Mouse (Mus musculus) lung, embryonic 16.5 days (tissue): ENCODE measurements at regions not wholly inside any gene's neighbourhood (a gene's known extent, or its start where the extent isn't known, plus 50 kb on each side); places are given as distances from the start of the nearest gene placed in this dataset.

Source experiments
- ATAC-seq: fragments of 200-750 bp; cut with Nextera tagmentation; 2 replicates; pipeline ENCODE4 v1.8.0; 2017; ENCODE audit warnings: low read depth, mild to moderate bottlenecking, moderate library complexity
- H3K27ac ChIP-seq: fragments of 300-500 bp; sonication (generic); 2 replicates; pipeline ENCODE4 v1.5.1; 2014; ENCODE audit warnings: mild to moderate bottlenecking, control low read depth, low read length
- H3K27me3 ChIP-seq: fragments of 300-500 bp; sonication (generic); 2 replicates; pipeline ENCODE4 v1.6.1; 2014; ENCODE audit warnings: low read depth, low read length, mixed read lengths; ENCODE audit not compliant: control insufficient read depth, insufficient read depth
- H3K36me3 ChIP-seq: fragments of 300-500 bp; sonication (generic); 2 replicates; pipeline ENCODE4 v1.6.1; 2014; ENCODE audit warnings: low read length; ENCODE audit not compliant: control insufficient read depth, insufficient read depth
- H3K4me1 ChIP-seq: fragments of 300-500 bp; sonication (generic); replicated peaks from 2 replicates; pipeline ENCODE4 v1.6.1; 2014; ENCODE audit warnings: low read length, mixed read lengths; ENCODE audit not compliant: control insufficient read depth, insufficient read depth
- H3K4me2 ChIP-seq: fragments of 300-500 bp; sonication (generic); 2 replicates; pipeline ENCODE4 v1.6.1; 2014; ENCODE audit warnings: low read depth, low read length, control low read depth
- H3K4me3 ChIP-seq: fragments of 300-500 bp; sonication (generic); 2 replicates; pipeline ENCODE4 v1.5.1; 2014; ENCODE audit warnings: mild to moderate bottlenecking, low read length, control low read depth
- H3K9ac ChIP-seq: fragments of 300-500 bp; sonication (generic); 2 replicates; pipeline ENCODE4 v1.6.1; 2014; ENCODE audit warnings: low read length, control low read depth
- H3K9me3 ChIP-seq: fragments of 300-500 bp; sonication (generic); 2 replicates; pipeline ENCODE4 v1.6.1; 2016; ENCODE audit warnings: low read length; ENCODE audit not compliant: control insufficient read depth
- WGBS: fragments of 180-500 bp; shearing (Covaris S2); extraction: QIAGEN DNeasy Blood & Tissue Kit; methylation state at CpG from one replicate; pipeline ENCODE4 v1.1.7; 2014; 5-methylcytosine and 5-hydroxymethylcytosine counted together

- Histone ChIP-seq H3K4me3 (no peak overlapping the region), H3K9me3 (no peaks in the 10 kb centered on the region)
- WGBS: 64% methylated on average over 4 of the region's 4 CpGs
Measured at GRCm38 (mm10) chr2:117422756-117423155, 80.0 kb upstream of the Rasgrp1 start.

GRCm38 (mm10) chr2:117429205-117429604 is 86.4 kb upstream of the Rasgrp1 start:
- H3K4me2 ChIP-seq: no peak overlapping the region
- H3K27me3 ChIP-seq: no peaks in the 10 kb centered on the region
- whole genome bisulfite sequencing: 58% methylated on average over 9 of the region's 9 CpGs
- ATAC-seq: no peak
- H3K9me3 ChIP-seq: no peaks in the 10 kb centered on the region
- H3K4me1 ChIP-seq: no peaks in the 10 kb centered on the region
- H3K27ac ChIP-seq: no peak overlapping the region
- no peaks in the 10 kb centered on the region for H3K36me3 ChIP-seq
- no peak overlapping the region for H3K4me3 ChIP-seq
- no peak overlapping the region for H3K9ac ChIP-seq

More at GRCm38 (mm10) chr2:117422756-117423155, 80.0 kb upstream of the Rasgrp1 start:
- H3K9ac ChIP-seq: no peak overlapping the region
- ATAC-seq: no peak
- no peak overlapping the region for H3K27ac ChIP-seq
- H3K27me3 ChIP-seq: no peaks in the 10 kb centered on the region
- no peaks in the 10 kb centered on the region for H3K4me1 ChIP-seq
- no peak overlapping the region for H3K4me2 ChIP-seq
- H3K36me3 ChIP-seq: no peaks in the 10 kb centered on the region

GRCm38 (mm10) chr2:117432010-117432409 is 89.2 kb upstream of the Rasgrp1 start:
- 43% methylated on average over 6 of the region's 6 CpGs for WGBS
- Histone ChIP-seq H3K9ac (no peak overlapping the region), H3K27ac (no peak overlapping the region), H3K27me3 (no peaks in the 10 kb centered on the region), H3K4me3 (no peak overlapping the region), H3K4me1 (no peaks in the 10 kb centered on the region), H3K4me2 (no peak overlapping the region), H3K36me3 (no peaks in the 10 kb centered on the region), H3K9me3 (no peaks in the 10 kb centered on the region)
- no peak for ATAC-seq

- no peaks in the 10 kb centered on the region for H3K36me3 ChIP-seq
- H3K9me3 ChIP-seq: no peaks in the 10 kb centered on the region
- ATAC-seq: no peak
- no peaks in the 10 kb centered on the region for H3K27me3 ChIP-seq
- no peak overlapping the region for H3K9ac ChIP-seq
- WGBS: 68% methylated on average over 2 of the region's 2 CpGs
- no peak overlapping the region for H3K4me3 ChIP-seq
- no peaks in the 10 kb centered on the region for H3K4me1 ChIP-seq
- H3K4me2 ChIP-seq: no peak overlapping the region
- H3K27ac ChIP-seq: no peak overlapping the region
Measured at GRCm38 (mm10) chr2:117432923-117433322, 90.1 kb upstream of the Rasgrp1 start.

GRCm38 (mm10) chr2:117433482-117433881 is 90.7 kb upstream of the Rasgrp1 start:
- Histone ChIP-seq H3K4me2 (no peak overlapping the region), H3K36me3 (no peaks in the 10 kb centered on the region), H3K4me3 (no peak overlapping the region), H3K27ac (no peak overlapping the region), H3K9me3 (no peaks in the 10 kb centered on the region), H3K4me1 (no peaks in the 10 kb centered on the region), H3K27me3 (no peaks in the 10 kb centered on the region), H3K9ac (no peak overlapping the region)
- 67% methylated on average over 2 of the region's 2 CpGs for WGBS
- no peak for ATAC-seq

GRCm38 (mm10) chr2:117438079-117438478 is 95.3 kb upstream of the Rasgrp1 start:
- Histone ChIP-seq H3K4me2 (no peak overlapping the region), H3K36me3 (no peaks in the 10 kb centered on the region), H3K9ac (no peak overlapping the region), H3K4me1 (no peaks in the 10 kb centered on the region), H3K9me3 (no peaks in the 10 kb centered on the region), H3K27ac (no peak overlapping the region), H3K27me3 (no peaks in the 10 kb centered on the region), H3K4me3 (no peak overlapping the region)
- 85% methylated on average over 12 of the region's 12 CpGs for WGBS
- ATAC-seq: no peak

- 61% methylated on average over 8 of the region's 8 CpGs for WGBS
- peak; percentile 71 for ATAC-seq
- no peaks in the 10 kb centered on the region for H3K27me3 ChIP-seq
- no peak overlapping the region for H3K9ac ChIP-seq
- no peaks in the 10 kb centered on the region for H3K36me3 ChIP-seq
- no peaks in the 10 kb centered on the region for H3K9me3 ChIP-seq
- H3K27ac ChIP-seq: no peak overlapping the region
- H3K4me2 ChIP-seq: no peak overlapping the region
- no peak overlapping the region for H3K4me3 ChIP-seq
- no peaks in the 10 kb centered on the region for H3K4me1 ChIP-seq
Measured at GRCm38 (mm10) chr2:117438586-117439371, 96.0 kb upstream of the Rasgrp1 start.

GRCm38 (mm10) chr2:117439372-117440183 is 96.8 kb upstream of the Rasgrp1 start:
- Histone ChIP-seq H3K27me3 (no peaks in the 10 kb centered on the region), H3K27ac (no peak overlapping the region), H3K4me2 (no peak overlapping the region), H3K4me3 (no peak overlapping the region), H3K36me3 (no peaks in the 10 kb centered on the region), H3K4me1 (no peaks in the 10 kb centered on the region), H3K9me3 (no peaks in the 10 kb centered on the region), H3K9ac (no peak overlapping the region)
- 68% methylated on average over 12 of the region's 12 CpGs for WGBS
- no peak for ATAC-seq

GRCm38 (mm10) chr2:117440801-117441281 is 98.0 kb upstream of the Rasgrp1 start:
- H3K36me3 ChIP-seq: no peaks in the 10 kb centered on the region
- no peak overlapping the region for H3K9ac ChIP-seq
- no peak overlapping the region for H3K4me2 ChIP-seq
- 76% methylated on average over 7 of the region's 7 CpGs for WGBS
- no peaks in the 10 kb centered on the region for H3K27me3 ChIP-seq
- no peak for ATAC-seq
- no peaks in the 10 kb centered on the region for H3K4me1 ChIP-seq
- H3K9me3 ChIP-seq: no peaks in the 10 kb centered on the region
- H3K4me3 ChIP-seq: no peak overlapping the region
- H3K27ac ChIP-seq: no peak overlapping the region
